Mouse (Mus musculus) neural tube, embryonic 13.5 days (tissue): ENCODE measurements at regions not wholly inside any gene's neighbourhood (a gene's known extent, or its start where the extent isn't known, plus 50 kb on each side); places are given as distances from the start of the nearest gene placed in this dataset.

Source experiments
- ATAC-seq: fragments of 200-750 bp; cut with Nextera tagmentation; 2 replicates; pipeline ENCODE4 v1.8.0; 2017; ENCODE audit warnings: low read depth, mild to moderate bottlenecking, moderate TSS enrichment, moderate library complexity
- H3K27ac ChIP-seq: fragments of 300-500 bp; sonication (generic); replicated peaks from 2 replicates; pipeline ENCODE4 v1.5.1; 2015; ENCODE audit warnings: moderate library complexity, mild to moderate bottlenecking, inconsistent platforms
- H3K27me3 ChIP-seq: fragments of 300-500 bp; sonication (generic); 2 replicates; pipeline ENCODE4 v1.6.1; 2015; ENCODE audit warnings: mild to moderate bottlenecking, inconsistent platforms
- H3K36me3 ChIP-seq: fragments of 300-500 bp; sonication (generic); 2 replicates; pipeline ENCODE4 v1.6.1; 2015; ENCODE audit warnings: mild to moderate bottlenecking, inconsistent platforms
- H3K4me1 ChIP-seq: fragments of 300-500 bp; sonication (generic); replicated peaks from 2 replicates; pipeline ENCODE4 v1.6.1; 2015; ENCODE audit warnings: inconsistent platforms
- H3K4me2 ChIP-seq: fragments of 300-500 bp; sonication (generic); 2 replicates; pipeline ENCODE4 v1.6.1; 2015; ENCODE audit warnings: inconsistent platforms, mild to moderate bottlenecking, moderate library complexity
- H3K4me3 ChIP-seq: fragments of 300-500 bp; sonication (generic); 2 replicates; pipeline ENCODE4 v1.5.1; 2015; ENCODE audit warnings: mild to moderate bottlenecking, inconsistent platforms
- H3K9ac ChIP-seq: fragments of 300-500 bp; sonication (generic); 2 replicates; pipeline ENCODE4 v1.6.1; 2015; ENCODE audit warnings: moderate library complexity, mild to moderate bottlenecking, inconsistent platforms
- H3K9me3 ChIP-seq: fragments of 300-500 bp; sonication (generic); 2 replicates; pipeline ENCODE4 v1.6.1; 2016; ENCODE audit warnings: inconsistent platforms
- WGBS: fragments of 180-500 bp; shearing (Covaris S2); methylation state at CpG from one replicate; pipeline ENCODE4 v1.1.7; 2015; 5-methylcytosine and 5-hydroxymethylcytosine counted together

DNA sequence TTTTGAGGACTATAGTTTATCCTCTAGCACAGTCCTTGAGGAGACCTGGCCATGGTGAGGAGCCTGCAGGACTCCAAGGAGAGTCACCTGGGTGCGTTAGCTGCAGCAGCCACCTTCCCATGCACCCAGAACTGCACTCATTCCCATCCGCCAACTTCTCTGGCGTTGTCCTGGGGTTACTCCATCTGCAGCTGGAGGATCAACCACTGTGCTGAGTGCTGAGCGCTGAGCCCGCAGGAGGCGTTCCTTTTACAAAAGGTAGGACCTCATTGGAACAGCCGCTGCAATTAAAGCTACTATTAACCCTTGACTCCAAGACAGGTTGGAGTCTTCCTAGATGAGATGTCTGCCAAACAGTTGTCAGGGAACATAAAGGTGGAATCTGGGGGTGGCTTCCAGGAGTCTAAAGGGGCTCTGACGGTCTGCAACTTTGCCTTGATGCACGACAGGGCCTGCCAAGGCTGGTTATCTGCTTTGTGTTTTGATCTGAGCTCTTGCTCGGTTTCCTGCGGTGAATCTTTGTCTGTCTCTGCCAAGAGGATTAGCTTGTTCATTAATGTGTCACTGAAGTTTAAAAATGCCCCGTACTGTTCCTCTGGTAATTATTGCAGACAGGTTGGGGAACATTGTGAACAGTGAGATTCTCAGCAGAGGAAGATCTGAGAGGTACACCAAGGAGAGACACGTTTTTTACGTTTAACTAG, 152.1 kb downstream of the Fam173b start:
- Histone ChIP-seq H3K27ac (no peak overlapping the region), H3K36me3 (no peaks in the 10 kb centered on the region), H3K27me3 (no peaks in the 10 kb centered on the region), H3K9me3 (no peaks in the 10 kb centered on the region), H3K4me2 (no peak overlapping the region), H3K4me3 (no peak overlapping the region), H3K9ac (no peak overlapping the region), H3K4me1 (peaks cover 8% of the 10 kb centered on the region)
- WGBS = 26% methylated on average over 14 of the region's 14 CpGs
- no peak for ATAC-seq

DNA sequence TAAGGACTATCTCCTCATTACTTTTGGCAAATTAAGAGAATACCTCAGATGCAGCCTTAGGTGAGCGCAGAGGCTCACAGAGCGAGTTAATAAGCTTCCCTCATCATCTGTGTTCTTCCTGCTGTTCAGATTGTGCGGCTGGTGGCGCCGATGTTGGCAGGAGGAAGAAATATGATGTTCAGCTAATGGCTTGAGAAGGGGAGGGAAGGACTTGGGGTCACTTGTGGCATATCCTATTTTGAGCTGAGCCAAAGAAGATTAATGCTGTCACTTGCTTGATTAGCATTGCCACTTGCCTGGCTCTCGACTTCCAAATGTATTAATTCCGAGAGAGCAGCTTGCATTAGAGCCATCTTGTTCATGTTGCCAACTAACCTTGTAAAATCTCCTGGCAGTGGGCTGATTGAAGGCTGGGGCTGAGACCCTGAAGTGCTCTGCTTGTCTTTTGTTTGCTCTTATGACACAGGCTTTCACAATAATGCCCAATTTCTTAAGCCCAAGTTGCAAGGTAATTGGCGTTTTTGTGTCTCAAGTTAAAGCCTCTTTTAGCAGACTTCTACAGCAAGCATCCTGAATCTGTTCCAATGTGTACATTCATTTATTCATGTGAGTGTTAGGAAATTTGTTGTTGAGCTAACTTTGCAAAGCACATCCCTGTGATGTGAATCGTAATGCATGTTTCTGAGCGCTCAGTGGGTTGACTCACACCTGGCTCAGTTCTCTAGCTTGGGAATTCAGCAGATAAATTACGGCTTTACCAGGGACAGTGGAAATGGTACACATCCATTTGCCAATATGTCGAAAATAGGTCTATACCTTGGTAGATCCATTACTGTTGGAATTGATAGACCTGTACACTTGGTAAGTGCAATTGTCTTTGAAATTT, 167.6 kb downstream of the Fam173b start:
- Histone ChIP-seq H3K27me3 (no peaks in the 10 kb centered on the region), H3K9ac (no peak overlapping the region), H3K4me3 (no peak overlapping the region), H3K4me1 (no peaks in the 10 kb centered on the region), H3K27ac (no peak overlapping the region), H3K36me3 (no peaks in the 10 kb centered on the region), H3K4me2 (no peak overlapping the region), H3K9me3 (no peaks in the 10 kb centered on the region)
- ATAC-seq = no peak
- 75% methylated on average over 12 of the region's 12 CpGs for WGBS

DNA sequence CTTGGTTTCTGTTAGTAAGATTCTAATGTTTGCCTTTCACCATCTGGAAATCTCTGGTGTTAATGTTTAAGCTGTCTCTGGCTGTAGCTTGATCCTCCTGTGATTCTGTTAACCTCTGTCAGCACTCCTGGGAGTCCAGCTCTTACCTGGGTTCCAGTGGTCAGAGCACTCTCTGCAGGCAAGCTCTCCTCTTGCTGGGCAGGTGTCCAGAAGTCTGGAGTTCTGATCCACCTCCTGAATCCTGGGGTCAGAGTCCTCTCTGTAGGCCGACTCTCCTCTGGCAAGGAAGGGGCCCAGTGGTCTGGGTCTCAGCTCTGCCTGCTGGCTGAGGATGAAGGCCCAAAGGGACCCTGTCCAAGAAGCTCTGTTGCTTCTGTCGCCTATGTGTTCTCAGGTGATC, 181.4 kb downstream of the Fam173b start:
- Histone ChIP-seq H3K4me3 (no peak overlapping the region), H3K4me1 (no peaks in the 10 kb centered on the region), H3K9ac (no peak overlapping the region), H3K27me3 (no peaks in the 10 kb centered on the region), H3K9me3 (0 out of 2 replicates have a peak, but pooled peaks cover 6% of the 10 kb centered on the region), H3K27ac (no peak overlapping the region), H3K36me3 (no peaks in the 10 kb centered on the region), H3K4me2 (no peak overlapping the region)
- no peak for ATAC-seq
- WGBS = 90% methylated on average over 2 of the region's 2 CpGs

DNA sequence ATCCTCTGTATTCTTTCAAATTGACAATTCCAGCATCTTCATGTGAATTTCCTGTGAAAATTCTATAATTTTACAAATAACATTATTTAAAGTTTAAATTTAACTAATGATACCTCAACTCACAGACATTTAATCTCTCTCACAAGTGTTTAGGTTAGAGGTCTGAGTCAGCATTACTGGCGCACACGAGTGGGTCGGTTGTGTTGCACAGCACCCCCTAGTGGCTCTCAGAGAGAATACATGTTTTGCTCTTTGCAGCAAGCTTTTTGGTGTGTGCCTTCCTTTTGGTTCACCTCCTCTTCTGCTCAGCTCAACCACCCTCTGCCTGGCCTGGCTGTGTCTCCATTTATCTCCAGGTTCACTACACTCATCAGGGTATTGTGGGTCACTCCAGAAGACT, 183.4 kb downstream of the Fam173b start:
- Histone ChIP-seq H3K4me2 (no peak overlapping the region), H3K27me3 (no peaks in the 10 kb centered on the region), H3K4me1 (no peaks in the 10 kb centered on the region), H3K4me3 (no peak overlapping the region), H3K9me3 (0 out of 2 replicates have a peak, but pooled peaks cover 6% of the 10 kb centered on the region), H3K9ac (no peak overlapping the region), H3K27ac (no peak overlapping the region), H3K36me3 (no peaks in the 10 kb centered on the region)
- ATAC-seq = no peak
- WGBS = 69% methylated on average over 3 of the region's 3 CpGs

DNA sequence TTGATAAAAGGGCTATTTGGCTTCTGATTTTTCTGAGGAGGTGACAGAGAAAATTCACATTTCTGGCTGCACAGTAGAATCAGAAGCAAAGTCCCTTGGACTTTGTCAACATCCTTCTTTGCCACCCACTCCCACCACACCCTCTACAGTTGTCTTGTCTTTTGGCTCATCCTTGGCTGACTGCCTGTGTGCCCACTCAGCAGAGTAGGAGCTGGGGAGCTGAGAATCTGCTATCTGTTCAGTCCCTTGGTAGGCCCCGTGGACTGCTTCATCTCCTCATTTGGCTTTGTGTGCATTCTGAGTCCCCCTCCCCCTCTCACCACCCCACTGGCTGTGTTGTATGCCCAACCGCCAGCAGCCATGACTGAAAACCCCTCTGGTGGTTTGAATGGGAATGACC, 197.2 kb downstream of the Fam173b start:
- Histone ChIP-seq H3K27me3 (no peaks in the 10 kb centered on the region), H3K9ac (no peak overlapping the region), H3K4me3 (no peak overlapping the region), H3K4me2 (no peak overlapping the region), H3K27ac (no peak overlapping the region), H3K4me1 (no peaks in the 10 kb centered on the region), H3K9me3 (no peaks in the 10 kb centered on the region), H3K36me3 (no peaks in the 10 kb centered on the region)
- WGBS = 85% methylated on average over 2 of the region's 2 CpGs
- ATAC-seq = no peak

DNA sequence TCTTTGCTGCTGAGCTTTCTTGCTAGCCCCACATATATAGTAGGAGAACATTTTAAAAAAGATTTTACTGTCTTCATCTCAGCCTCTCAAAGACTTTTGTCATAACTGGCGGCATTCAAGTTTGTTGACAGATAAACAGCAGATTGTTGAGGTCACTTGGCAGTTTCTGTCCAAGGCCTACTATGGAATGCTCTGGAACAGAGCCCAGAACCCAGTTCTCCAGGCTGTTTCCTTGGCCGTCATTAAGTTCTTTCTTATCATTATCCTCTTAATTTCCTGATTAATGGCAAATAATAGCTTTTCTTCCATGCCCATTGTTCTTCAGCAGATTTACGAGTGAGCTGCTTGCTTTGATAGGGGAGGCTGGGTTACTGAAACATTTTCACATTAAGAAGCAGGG, 203.9 kb downstream of the Fam173b start:
- Histone ChIP-seq H3K9ac (no peak overlapping the region), H3K27me3 (no peaks in the 10 kb centered on the region), H3K27ac (no peak overlapping the region), H3K4me2 (no peak overlapping the region), H3K36me3 (no peaks in the 10 kb centered on the region), H3K4me1 (no peaks in the 10 kb centered on the region), H3K4me3 (no peak overlapping the region), H3K9me3 (no peaks in the 10 kb centered on the region)
- WGBS = 68% methylated on average over 3 of the region's 3 CpGs
- ATAC-seq = no peak

DNA sequence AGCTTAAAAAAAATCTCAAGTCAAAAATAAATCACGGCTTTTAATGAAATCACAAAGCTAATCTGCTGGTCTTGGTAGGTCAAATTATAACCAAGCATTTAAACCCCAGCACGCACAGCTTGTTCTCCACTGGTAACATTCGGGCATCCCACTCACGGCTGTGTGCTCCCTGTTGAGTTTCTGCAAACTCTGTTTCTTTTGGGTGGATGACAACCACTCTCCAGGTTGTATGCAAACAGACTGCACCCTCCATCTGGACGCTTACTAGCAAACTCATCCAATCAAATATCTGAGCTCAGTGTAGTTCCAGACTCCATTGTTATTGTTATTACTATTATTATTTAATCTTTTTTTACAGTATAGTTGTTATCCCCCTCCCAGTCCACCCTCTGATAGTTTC, 213.9 kb downstream of the Fam173b start:
- WGBS = 81% methylated on average over 5 of the region's 5 CpGs
- Histone ChIP-seq H3K4me3 (no peak overlapping the region), H3K27me3 (no peaks in the 10 kb centered on the region), H3K4me1 (no peaks in the 10 kb centered on the region), H3K36me3 (no peaks in the 10 kb centered on the region), H3K9ac (no peak overlapping the region), H3K27ac (no peak overlapping the region), H3K9me3 (no peaks in the 10 kb centered on the region), H3K4me2 (no peak overlapping the region)
- no peak for ATAC-seq

DNA sequence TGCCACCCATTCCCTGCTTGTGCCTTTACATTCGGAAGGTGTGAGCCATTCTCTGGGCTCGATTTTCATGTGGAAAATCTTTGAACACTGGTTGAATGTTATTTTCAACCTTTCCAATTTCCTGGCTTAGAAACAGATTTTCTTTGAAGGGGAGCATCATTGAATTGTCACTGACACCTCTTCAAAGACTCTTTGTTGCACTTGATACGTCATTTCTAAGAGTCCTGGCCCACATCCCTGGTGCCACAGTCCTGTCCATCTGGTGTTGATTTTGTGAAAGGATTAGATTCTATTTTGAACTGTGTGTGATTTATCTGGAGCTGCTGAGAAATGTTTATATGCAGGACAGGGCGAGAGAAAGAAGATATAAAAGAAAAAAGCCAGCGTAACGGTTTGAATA, 217.6 kb downstream of the Fam173b start:
- ATAC-seq = no peak
- WGBS = 78% methylated on average over 6 of the region's 6 CpGs

DNA sequence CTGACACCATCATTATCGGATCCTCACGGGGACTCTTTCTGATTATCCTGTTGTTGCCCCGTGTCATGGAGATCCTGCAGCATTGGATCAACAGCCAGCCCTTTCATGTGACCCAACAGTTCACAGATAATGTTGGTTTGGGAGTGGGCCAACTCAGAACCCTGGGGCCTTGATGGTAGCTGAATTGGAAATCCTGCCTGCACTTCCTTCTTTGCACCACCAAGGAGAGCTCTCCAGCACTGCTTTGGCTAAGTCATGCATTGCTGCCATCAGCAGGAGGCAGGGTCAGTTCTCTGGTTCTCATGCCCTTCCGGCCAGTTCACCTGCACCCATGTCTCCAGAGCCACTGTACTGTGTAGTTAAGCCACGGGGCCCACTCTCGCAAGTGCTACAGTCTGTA, 225.6 kb downstream of the Fam173b start:
- H3K27ac ChIP-seq = no peak overlapping the region
- no peak overlapping the region for H3K4me3 ChIP-seq
- 93% methylated on average over 6 of the region's 6 CpGs for WGBS
- no peak for ATAC-seq
- H3K27me3 ChIP-seq = no peaks in the 10 kb centered on the region
- H3K9ac ChIP-seq = no peak overlapping the region
- no peak overlapping the region for H3K4me2 ChIP-seq
- no peaks in the 10 kb centered on the region for H3K4me1 ChIP-seq
- no peaks in the 10 kb centered on the region for H3K36me3 ChIP-seq
- H3K9me3 ChIP-seq = no peaks in the 10 kb centered on the region

More for the DNA sequence above, 217.6 kb downstream of the Fam173b start:
- Histone ChIP-seq H3K9ac (no peak overlapping the region), H3K27me3 (no peaks in the 10 kb centered on the region), H3K27ac (no peak overlapping the region), H3K4me2 (no peak overlapping the region), H3K4me3 (no peak overlapping the region), H3K4me1 (no peaks in the 10 kb centered on the region), H3K9me3 (no peaks in the 10 kb centered on the region), H3K36me3 (no peaks in the 10 kb centered on the region)

DNA sequence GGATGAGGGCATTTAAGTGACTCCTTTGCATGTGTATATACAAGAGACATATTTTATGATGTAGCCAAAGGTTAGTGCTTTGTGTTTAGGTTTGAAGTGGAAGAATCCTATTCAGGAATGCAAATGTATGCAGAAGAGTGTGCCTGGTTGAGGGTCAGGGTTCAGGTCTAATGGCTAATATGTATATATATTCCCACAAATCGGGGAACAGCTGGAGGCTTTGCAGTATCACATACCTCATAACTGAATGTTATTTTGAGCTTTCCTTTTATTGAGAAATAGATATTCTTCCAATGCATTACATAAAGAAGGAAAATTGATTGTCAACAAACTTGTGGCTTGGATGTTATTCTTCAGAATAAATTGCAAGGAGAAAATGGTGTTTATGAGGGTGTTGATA, 239.9 kb downstream of the Fam173b start:
- H3K4me1 ChIP-seq = no peaks in the 10 kb centered on the region
- H3K27ac ChIP-seq = no peak overlapping the region
- H3K36me3 ChIP-seq = no peaks in the 10 kb centered on the region
- no peaks in the 10 kb centered on the region for H3K27me3 ChIP-seq
- H3K9ac ChIP-seq = no peak overlapping the region
- H3K4me2 ChIP-seq = no peak overlapping the region
- H3K9me3 ChIP-seq = no peaks in the 10 kb centered on the region
- no peak for ATAC-seq
- 88% methylated on average over 1 of the region's 1 CpGs for WGBS
- no peak overlapping the region for H3K4me3 ChIP-seq

DNA sequence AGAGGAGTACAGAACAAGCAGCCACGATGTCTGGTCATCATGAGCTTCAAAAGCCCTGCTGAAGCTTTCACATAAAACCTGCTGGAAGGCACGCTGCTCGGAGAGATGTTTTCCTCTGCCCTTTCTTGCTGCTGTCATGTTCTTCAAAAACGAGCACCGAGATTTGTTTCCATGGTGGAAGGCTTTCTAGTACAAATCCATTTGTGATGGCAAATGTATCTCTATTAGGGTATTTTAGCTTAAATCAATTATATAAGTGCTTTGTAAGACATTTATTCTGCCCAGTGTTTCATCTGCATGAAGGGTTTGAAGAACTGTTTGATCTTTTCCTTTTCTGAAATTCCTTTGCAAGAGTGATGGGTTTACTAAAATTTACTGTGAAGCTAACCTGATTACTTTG, 253.1 kb downstream of the Fam173b start:
- H3K4me2 ChIP-seq = no peak overlapping the region
- 86% methylated on average over 5 of the region's 5 CpGs for WGBS
- H3K9me3 ChIP-seq = no peaks in the 10 kb centered on the region
- no peak for ATAC-seq
- no peaks in the 10 kb centered on the region for H3K4me1 ChIP-seq
- no peak overlapping the region for H3K27ac ChIP-seq
- no peaks in the 10 kb centered on the region for H3K36me3 ChIP-seq
- H3K27me3 ChIP-seq = no peaks in the 10 kb centered on the region
- H3K4me3 ChIP-seq = no peak overlapping the region
- no peak overlapping the region for H3K9ac ChIP-seq

DNA sequence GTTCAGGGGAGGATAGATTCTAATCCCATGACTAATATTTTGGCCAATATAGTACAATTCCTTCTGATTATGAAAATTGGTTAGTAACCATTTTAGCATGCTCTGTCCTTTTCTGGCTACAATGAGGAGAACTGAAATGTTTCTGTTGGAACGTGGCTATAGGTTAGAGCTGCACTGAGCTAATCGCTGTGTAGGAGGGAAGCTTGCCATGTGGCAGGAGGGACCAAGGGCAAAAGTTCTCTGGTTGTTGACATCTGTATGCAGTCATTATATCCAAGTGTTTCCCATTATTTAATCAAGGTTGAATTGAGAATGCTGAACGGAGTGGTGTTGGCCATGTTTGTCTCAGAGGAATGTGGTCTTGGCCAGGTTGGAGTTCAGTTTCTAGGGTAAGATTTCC, 253.5 kb downstream of the Fam173b start:
- Histone ChIP-seq H3K36me3 (no peaks in the 10 kb centered on the region), H3K4me1 (no peaks in the 10 kb centered on the region), H3K27me3 (no peaks in the 10 kb centered on the region), H3K9me3 (no peaks in the 10 kb centered on the region), H3K4me3 (no peak overlapping the region), H3K27ac (no peak overlapping the region), H3K4me2 (no peak overlapping the region), H3K9ac (no peak overlapping the region)
- WGBS = 90% methylated on average over 3 of the region's 3 CpGs
- no peak for ATAC-seq
